Mouse (Mus musculus) CH12.LX (cell line): ENCODE data around the gene Rps6ka5. TPM values are rescaled to one million over a fixed set of nuclear protein-coding genes. Genes with fewer than 3 reads are reported as not detected.

Experiments used
- DNase-seq: peaks from one replicate; pipeline ENCODE4 v3.0.0-alpha.2; 2013; ENCODE audit errors: extremely low read depth
- H3K27ac ChIP-seq: 2 replicates; pipeline ENCODE4 v1.5.1; 2012; ENCODE audit warnings: low read depth, mild to moderate bottlenecking, control low read depth, moderate library complexity; ENCODE audit not compliant: insufficient read depth
- H3K27me3 ChIP-seq: replicated peaks from 2 replicates; pipeline ENCODE3; 2012; ENCODE audit warnings: inconsistent platforms
- H3K36me3 ChIP-seq, 2 experiments: replicated peaks in 1 of 2; 2 replicates each; pipeline versions ENCODE3 to v1.6.1; 2012; ENCODE audit warnings: inconsistent platforms in 1 of 2, low read length in 1 of 2, mild to moderate bottlenecking in 1 of 2, mixed read lengths in 1 of 2, moderate library complexity in 1 of 2; ENCODE audit not compliant: control insufficient read depth in 1 of 2, insufficient read depth in 1 of 2
- H3K4me1 ChIP-seq, 2 experiments: 2 replicates each; pipeline ENCODE4 v1.6.1; 2012; ENCODE audit warnings: inconsistent platforms in 1 of 2, moderate library complexity in 1 of 2; ENCODE audit not compliant: insufficient read depth in 2 of 2, control insufficient read depth in 1 of 2
- H3K4me2 ChIP-seq: 2 replicates; pipeline ENCODE4 v1.6.1; 2012; ENCODE audit warnings: low read depth, mild to moderate bottlenecking, control low read depth; ENCODE audit not compliant: poor library complexity, insufficient read depth, severe bottlenecking
- H3K4me3 ChIP-seq, 3 experiments: fragments of 150-350 bp in 1 of 3; sonication (generic) in 1 of 3; replicated peaks in 1 of 3; 2 replicates each; pipeline versions ENCODE3 to v1.5.1; 2011 to 2012; ENCODE audit warnings: low read depth in 2 of 3, low read length in 2 of 3, mild to moderate bottlenecking in 2 of 3, moderate library complexity in 2 of 3, control low read depth in 1 of 3, improper control_type of control experiment in 1 of 3, inconsistent platforms in 1 of 3, mixed read lengths in 1 of 3; ENCODE audit not compliant: poor library complexity in 1 of 3
- H3K79me2 ChIP-seq: replicated peaks from 2 replicates; pipeline ENCODE4 v1.6.1; 2012; ENCODE audit warnings: mild to moderate bottlenecking, moderate library complexity; ENCODE audit not compliant: control insufficient read depth, poor library complexity, insufficient read depth, severe bottlenecking; ENCODE audit errors: extremely low read depth
- H3K9ac ChIP-seq: 2 replicates; pipeline ENCODE4 v1.6.1; 2012; ENCODE audit warnings: low read depth, mild to moderate bottlenecking, control low read depth, moderate library complexity; ENCODE audit not compliant: insufficient read depth
- H3K9me3 ChIP-seq: replicated peaks from 2 replicates; pipeline ENCODE3; 2012; ENCODE audit warnings: low read length, inconsistent platforms, mixed read lengths
- BHLHE40 ChIP-seq: IDR thresholded peaks from 2 replicates; pipeline ENCODE4 v1.6.1; 2011; ENCODE audit warnings: mild to moderate bottlenecking, low read depth, low read length, improper control_type of control experiment
- CHD1 ChIP-seq: IDR thresholded peaks from 2 replicates; pipeline ENCODE4 v1.6.1; 2012; ENCODE audit warnings: low read depth, low read length, improper control_type of control experiment, inconsistent platforms
- E2F4 ChIP-seq: IDR thresholded peaks from 2 replicates; pipeline ENCODE4 v1.6.1; 2011; ENCODE audit warnings: low read depth, low read length, improper control_type of control experiment; ENCODE audit not compliant: insufficient replicate concordance
- EP300 ChIP-seq: IDR thresholded peaks from 2 replicates; pipeline ENCODE4 v1.6.1; 2011; ENCODE audit warnings: low read length, improper control_type of control experiment
- GABPA ChIP-seq: IDR thresholded peaks from 2 replicates; pipeline ENCODE4 v1.6.1; 2012; ENCODE audit warnings: low read depth, low read length, improper control_type of control experiment, inconsistent platforms; ENCODE audit not compliant: insufficient replicate concordance
- HCFC1 ChIP-seq: IDR thresholded peaks from 2 replicates; pipeline ENCODE4 v1.6.1; 2012; ENCODE audit warnings: low read depth, mild to moderate bottlenecking, inconsistent platforms, low read length, improper control_type of control experiment
- MEF2A ChIP-seq: IDR thresholded peaks from 2 replicates; pipeline ENCODE4 v1.6.1; 2014; ENCODE audit warnings: low read depth, mild to moderate bottlenecking, inconsistent platforms, low read length, improper control_type of control experiment, borderline replicate concordance
- MYC ChIP-seq: IDR thresholded peaks from 2 replicates; pipeline ENCODE4 v1.6.1; 2011; ENCODE audit warnings: low read depth, mild to moderate bottlenecking, improper control_type of control experiment, low read length
- NELFE ChIP-seq: IDR thresholded peaks from 2 replicates; pipeline ENCODE4 v1.6.1; 2011; ENCODE audit warnings: low read depth, low read length, improper control_type of control experiment
- NRF1 ChIP-seq: IDR thresholded peaks from 2 replicates; pipeline ENCODE4 v1.6.1; 2014; ENCODE audit warnings: low read depth, mild to moderate bottlenecking, inconsistent platforms, low read length, improper control_type of control experiment, moderate library complexity
- PAX5 ChIP-seq: IDR thresholded peaks from 2 replicates; pipeline ENCODE4 v1.6.1; 2012; ENCODE audit warnings: low read length, inconsistent platforms, mixed read lengths
- POLR2A ChIP-seq: IDR thresholded peaks from 2 replicates; pipeline ENCODE4 v1.6.1; 2011; ENCODE audit warnings: low read depth, mild to moderate bottlenecking, improper control_type of control experiment, low read length
- POLR2AphosphoS2 ChIP-seq: IDR thresholded peaks from 2 replicates; pipeline ENCODE4 v1.6.1; 2011; ENCODE audit warnings: low read depth, low read length, improper control_type of control experiment
- RAD21 ChIP-seq: IDR thresholded peaks from 2 replicates; pipeline ENCODE4 v1.6.1; 2011; ENCODE audit warnings: low read depth, mild to moderate bottlenecking, low read length, improper control_type of control experiment, moderate library complexity
- SIN3A ChIP-seq: IDR thresholded peaks from 2 replicates; pipeline ENCODE4 v1.6.1; 2012; ENCODE audit warnings: low read length, improper control_type of control experiment, inconsistent platforms
- SMC3 ChIP-seq: IDR thresholded peaks from 2 replicates; pipeline ENCODE4 v1.6.1; 2011; ENCODE audit warnings: low read depth, low read length, improper control_type of control experiment
- USF2 ChIP-seq: conservative IDR thresholded peaks from 2 replicates; pipeline ENCODE4 v1.6.1; 2011; ENCODE audit warnings: low read depth, low read length, improper control_type of control experiment
- dilution Hi-C: fragments of 300-500 bp; cut with MboI; formaldehyde crosslinking; loops from 2 replicates; pipeline ENCODE4 v1.14.3; 2020; ENCODE audit warnings: low sequenced_read_pairs; ENCODE audit not compliant: extremely low pct_unique_long_range_greater_than_20kb, extremely low pct_ligation_motif_present
- in situ Hi-C: fragments of 300-500 bp; cut with MboI; formaldehyde crosslinking; loops from 3 replicates; pipeline ENCODE4 v1.14.3; 2019; ENCODE audit warnings: low sequenced_read_pairs, low pct_ligation_motif_present, low pct_unique_long_range_greater_than_20kb, mixed read lengths
- polyA plus RNA-seq: library from polyadenylated mRNA; unstranded; fragments of >175 nt; gene quantifications from 2 replicates; pipeline ENCODE4 v1.2.1, GENCODE M21; 2012; ENCODE audit warnings: low read depth; ENCODE audit not compliant: insufficient read length
- total RNA-seq, 2 experiments: library from RNA; depleted of rRNA; stranded (reverse); fragments of 300-350 nt in 1 of 2; fragments of >200 nt in 1 of 2; gene quantifications; 2 replicates each; pipeline ENCODE4 v1.2.3; 2012 to 2014

Rps6ka5 gene
- total and polyA plus RNA-seq, 3 experiments, result 2.9 to 6.2 (median 4.8) TPM

DNA sequence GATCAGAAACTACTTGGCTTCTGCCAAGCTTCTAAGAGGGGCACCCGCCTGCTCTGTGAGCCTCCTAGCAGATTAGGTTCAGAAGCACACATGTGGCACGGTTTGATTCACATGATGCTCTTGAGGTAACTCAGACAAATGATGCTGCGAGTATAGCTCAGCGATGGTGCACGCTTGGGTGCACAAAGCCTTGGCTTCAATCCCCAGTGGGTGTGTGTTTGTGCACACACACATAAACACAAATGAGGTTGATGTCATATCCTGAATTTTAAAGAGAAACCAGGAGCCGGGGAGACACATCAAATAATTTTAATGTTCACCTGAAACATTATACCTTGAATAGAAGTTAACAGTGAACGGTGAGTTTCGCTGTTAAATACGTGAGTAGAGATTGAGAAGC is 199.5 kb downstream of the Rps6ka5 start:
- H3K4me1 ChIP-seq, result peaks cover 5 to 23% of the 10 kb centered on the region in 2 experiments; a peak in 2 of 4 replicates
- peak overlapping the region; percentile 57; the same call in 1 of the 2 replicates for H3K4me2 ChIP-seq
- in situ Hi-C loops, result no loop called here
- peak overlapping the region in 2 of 3 experiments; percentile 14 to 30 for H3K4me3 ChIP-seq
- H3K79me2 ChIP-seq, result no peaks in the 10 kb centered on the region
- no peaks in the 10 kb centered on the region for H3K36me3 ChIP-seq
- H3K9ac ChIP-seq, result no peak overlapping the region
- H3K27ac ChIP-seq, result no peak overlapping the region
- peaks cover 6% of the 10 kb centered on the region for H3K9me3 ChIP-seq
- dilution Hi-C loops, result no loop called here
- H3K27me3 ChIP-seq, result no peaks in the 10 kb centered on the region
- TF ChIP-seq POLR2A (no peak), BHLHE40 (peak; percentile 31; the same call in 1 of the 2 replicates), NELFE (no peak), SMC3 (no peak)
- DNase-seq, result peak; percentile 43

DNA sequence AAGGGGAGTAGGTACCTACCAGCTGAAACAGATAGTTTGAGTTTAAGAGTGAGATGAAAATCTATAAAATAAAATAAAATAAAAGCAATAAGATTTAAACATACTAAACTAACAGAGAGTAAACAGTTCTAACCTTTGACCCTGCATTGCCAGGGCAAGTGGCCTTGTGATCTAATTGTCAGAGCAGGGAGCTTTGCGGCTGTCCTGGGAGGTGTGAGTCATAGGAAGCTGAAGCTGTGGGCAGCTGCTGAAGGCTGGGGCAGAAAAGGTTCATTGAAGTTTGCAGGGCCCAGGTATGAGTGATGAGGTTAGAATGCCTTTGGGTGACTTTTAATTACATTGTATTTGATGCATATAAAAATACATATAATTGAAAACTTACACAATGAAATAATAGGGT is 200.8 kb downstream of the Rps6ka5 start:
- Histone ChIP-seq H3K79me2 (no peaks in the 10 kb centered on the region), H3K27ac (no peak overlapping the region), H3K9ac (no peak overlapping the region), H3K36me3 (no peaks in the 10 kb centered on the region), H3K9me3 (peaks cover 6% of the 10 kb centered on the region), H3K4me1 (peaks cover 7 to 26% of the 10 kb centered on the region in 2 experiments; a peak in 2 of 4 replicates), H3K4me2 (no peak overlapping the region), H3K27me3 (no peaks in the 10 kb centered on the region), H3K4me3 (no peak overlapping the region)
- DNase-seq, result no peak
- in situ Hi-C loops (no loop called here), dilution Hi-C loops (no loop called here)
- no peak for TF ChIP-seq GABPA
- TF ChIP-seq POLR2A, result no peak
- TF ChIP-seq E2F4, result no peak
- no peak for TF ChIP-seq RAD21
- no peak for TF ChIP-seq USF2
- TF ChIP-seq NELFE, result no peak
- no peak for TF ChIP-seq HCFC1
- TF ChIP-seq EP300, result no peak
- no peak for TF ChIP-seq MEF2A
- TF ChIP-seq PAX5, result no peak
- TF ChIP-seq POLR2AphosphoS2, result no peak
- no peak for TF ChIP-seq MYC
- no peak for TF ChIP-seq SIN3A
- TF ChIP-seq NRF1, result no peak
- TF ChIP-seq CHD1, result no peak
